Mouse (Mus musculus) midbrain, postnatal 0 days (tissue): Measurements from ENCODE around the gene Gna12. TPM values are rescaled to one million over a fixed set of nuclear protein-coding genes. Genes with fewer than 3 reads are reported as not detected.
A peak's percentile ranks its signal among the peaks of the same experiment; 100 is the strongest.

Source experiments
- ATAC-seq: fragments of 200-750 bp; cut with Nextera tagmentation; 2 replicates; pipeline ENCODE4 v1.8.0; 2017; ENCODE audit warnings: moderate number of reproducible peaks, mild to moderate bottlenecking, moderate TSS enrichment, moderate library complexity; ENCODE audit not compliant: low FRiP score
- DNase-seq: peaks from one replicate; pipeline ENCODE4 v3.0.0-alpha.2; 2015; ENCODE audit warnings: low spot score
- H3K27ac ChIP-seq: fragments of 300-500 bp; sonication (generic); 2 replicates; pipeline ENCODE4 v1.5.1; 2014; ENCODE audit warnings: low read depth, mild to moderate bottlenecking, low read length, mixed read lengths
- H3K27me3 ChIP-seq: fragments of 300-500 bp; sonication (generic); 2 replicates; pipeline ENCODE4 v1.6.1; 2014; ENCODE audit warnings: low read length, control low read depth, mixed read lengths; ENCODE audit not compliant: insufficient read depth
- H3K36me3 ChIP-seq: fragments of 300-500 bp; sonication (generic); 2 replicates; pipeline ENCODE4 v1.6.1; 2014; ENCODE audit warnings: low read length, control low read depth, mixed read lengths; ENCODE audit not compliant: insufficient read depth
- H3K4me1 ChIP-seq: fragments of 300-500 bp; sonication (generic); 2 replicates; pipeline ENCODE4 v1.6.1; 2014; ENCODE audit warnings: mild to moderate bottlenecking, control low read depth, antibody characterized with exemption, low read length, mixed read lengths; ENCODE audit not compliant: insufficient read depth
- H3K4me2 ChIP-seq: fragments of 300-500 bp; sonication (generic); 2 replicates; pipeline ENCODE4 v1.6.1; 2014; ENCODE audit warnings: low read depth, mild to moderate bottlenecking, low read length, mixed read lengths; ENCODE audit not compliant: poor library complexity, severe bottlenecking
- H3K4me3 ChIP-seq: fragments of 300-500 bp; sonication (generic); 2 replicates; pipeline ENCODE4 v1.5.1; 2014; ENCODE audit warnings: low read depth, mild to moderate bottlenecking, low read length, moderate library complexity
- H3K9ac ChIP-seq: fragments of 300-500 bp; sonication (generic); replicated peaks from 2 replicates; pipeline ENCODE4 v1.6.1; 2014; ENCODE audit warnings: mild to moderate bottlenecking, low read length, moderate library complexity, mixed read lengths; ENCODE audit not compliant: poor library complexity, severe bottlenecking
- H3K9me3 ChIP-seq: fragments of 300-500 bp; sonication (generic); 2 replicates; pipeline ENCODE4 v1.6.1; 2016; ENCODE audit warnings: low read length, control low read depth
- CTCF ChIP-seq: IDR thresholded peaks from 2 replicates; pipeline ENCODE4 v1.5.1; 2016; ENCODE audit warnings: antibody characterized with exemption, mild to moderate bottlenecking
- WGBS: fragments of 180-500 bp; shearing (Covaris S2); extraction: QIAGEN DNeasy Blood & Tissue Kit; methylation state at CpG from one replicate; pipeline ENCODE4 v1.1.7; 2014; 5-methylcytosine and 5-hydroxymethylcytosine counted together
- polyA plus RNA-seq: library from polyadenylated mRNA; unstranded; fragments of >200 nt; fragmentation: Nextera tagmentation; extraction: Ambion mirVana; gene quantifications from 2 replicates; pipeline ENCODE4 v1.2.1, GENCODE M21; 2015
- total RNA-seq: library from RNA; depleted of rRNA; stranded (reverse); fragments of >200 nt; gene quantifications from 2 replicates; pipeline ENCODE4 v1.2.3, GENCODE M21; 2014

The Gna12 gene
- total and polyA plus RNA-seq, 2 experiments from 2014 or later, result 28.0 to 152 TPM

DNA sequence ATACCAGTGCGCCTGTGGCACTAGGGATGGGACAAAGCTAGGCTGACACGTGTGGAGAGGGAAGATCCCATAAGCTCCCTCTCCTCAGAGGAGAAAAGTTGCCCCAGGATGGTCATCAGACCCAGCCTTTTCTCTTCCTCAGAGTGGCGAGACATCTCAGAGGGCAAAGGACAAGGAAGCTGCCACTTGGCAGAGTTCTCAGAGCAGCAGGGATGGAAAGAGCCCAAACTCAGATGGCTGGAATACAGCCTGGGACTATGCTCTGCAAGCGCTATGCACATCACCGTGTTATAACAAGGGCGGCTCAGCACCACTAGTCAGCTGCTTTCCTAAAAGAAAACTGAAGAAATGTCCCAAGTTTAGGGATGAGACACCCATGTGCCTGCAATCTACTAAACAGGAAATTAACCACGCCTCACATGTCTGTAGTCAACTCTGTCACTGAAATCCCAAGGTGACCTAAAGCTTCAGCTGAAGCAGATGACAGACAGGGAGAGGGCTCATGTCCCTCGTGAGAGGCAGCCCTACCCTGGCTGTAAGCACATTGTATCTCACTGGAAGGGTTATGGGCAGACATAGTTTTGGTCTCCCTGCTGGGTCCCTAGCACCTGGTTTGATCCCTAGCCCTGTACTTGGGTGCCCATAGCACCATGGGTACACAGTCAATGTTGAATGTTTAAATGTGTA lies 48.2 kb downstream of the Gna12 start:
- Histone ChIP-seq H3K27me3 (no peaks in the 10 kb centered on the region), H3K9me3 (no peaks in the 10 kb centered on the region), H3K9ac (no peak overlapping the region), H3K27ac (no peak overlapping the region), H3K4me3 (no peak overlapping the region), H3K36me3 (peaks cover 44% of the 10 kb centered on the region), H3K4me1 (no peaks in the 10 kb centered on the region), H3K4me2 (no peak overlapping the region)
- TF ChIP-seq CTCF, result no peak
- WGBS, result 89% methylated on average over 8 of the region's 8 CpGs
- ATAC-seq (no peak), DNase-seq (no peak)

- DNase-seq, result no peak
- Histone ChIP-seq H3K9ac (no peak overlapping the region), H3K4me1 (no peaks in the 10 kb centered on the region), H3K4me2 (no peak overlapping the region), H3K4me3 (no peak overlapping the region), H3K27me3 (no peaks in the 10 kb centered on the region), H3K27ac (no peak overlapping the region), H3K36me3 (peaks cover 44% of the 10 kb centered on the region), H3K9me3 (no peaks in the 10 kb centered on the region)
- WGBS, result 93% methylated on average over 5 of the region's 5 CpGs
- ATAC-seq, result no peak
- TF ChIP-seq CTCF, result no peak
Observed at GRCm38 (mm10) chr5:140781122-140781521, 49.1 kb downstream of the Gna12 start.

DNA sequence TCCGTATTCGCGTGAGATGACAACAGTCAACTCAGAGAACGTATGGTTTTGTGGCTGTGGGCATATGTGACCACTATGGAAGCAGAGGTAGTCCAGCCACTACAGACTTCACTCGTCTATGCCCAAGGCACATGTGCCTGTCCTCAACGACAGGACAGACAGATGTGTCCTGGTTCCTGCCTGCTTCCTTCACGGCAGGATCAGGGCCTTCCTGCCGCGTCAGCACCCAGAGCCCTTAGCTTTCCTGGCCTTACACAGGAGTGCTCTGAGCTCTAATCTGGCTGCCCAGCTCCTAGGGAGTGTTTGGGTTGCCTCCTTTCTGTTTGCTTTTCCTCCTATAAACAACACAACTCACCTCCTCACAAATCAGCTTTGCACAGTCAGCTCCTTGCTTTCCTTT lies 53.3 kb downstream of the Gna12 start:
- WGBS, result 83% methylated on average over 9 of the region's 9 CpGs
- DNase-seq (no peak), ATAC-seq (no peak)
- H3K4me3 ChIP-seq, result no peak overlapping the region
- H3K4me2 ChIP-seq, result no peak overlapping the region
- H3K27ac ChIP-seq, result no peak overlapping the region
- H3K27me3 ChIP-seq, result no peaks in the 10 kb centered on the region
- no peaks in the 10 kb centered on the region for H3K9me3 ChIP-seq
- H3K36me3 ChIP-seq, result peaks cover 28% of the 10 kb centered on the region
- 0 out of 2 replicates have a peak, but pooled peaks cover under 1% of the 10 kb centered on the region for H3K4me1 ChIP-seq
- H3K9ac ChIP-seq, result no peak overlapping the region
- no peak for TF ChIP-seq CTCF

GRCm38 (mm10) chr5:140775111-140775510 lies 55.1 kb downstream of the Gna12 start:
- Histone ChIP-seq H3K4me3 (no peak overlapping the region), H3K4me1 (0 out of 2 replicates have a peak, but pooled peaks cover 3% of the 10 kb centered on the region), H3K9me3 (no peaks in the 10 kb centered on the region), H3K27me3 (no peaks in the 10 kb centered on the region), H3K27ac (no peak overlapping the region), H3K9ac (no peak overlapping the region), H3K36me3 (peaks cover 15% of the 10 kb centered on the region), H3K4me2 (no peak overlapping the region)
- 98% methylated on average over 4 of the region's 4 CpGs for WGBS
- ATAC-seq (no peak), DNase-seq (no peak)
- no peak for TF ChIP-seq CTCF

- DNase-seq (no peak), ATAC-seq (no peak)
- Histone ChIP-seq H3K9me3 (no peaks in the 10 kb centered on the region), H3K4me1 (peaks cover 11% of the 10 kb centered on the region; the same call in 1 of the 2 replicates), H3K9ac (no peak overlapping the region), H3K27ac (peak overlapping the region; percentile 62; the same call in 1 of the 2 replicates), H3K27me3 (no peaks in the 10 kb centered on the region), H3K4me3 (no peak overlapping the region), H3K4me2 (no peak overlapping the region), H3K36me3 (peaks cover 5% of the 10 kb centered on the region; the same call in 1 of the 2 replicates)
- WGBS, result 67% methylated on average over 7 of the region's 7 CpGs
- no peak for TF ChIP-seq CTCF
Observed at GRCm38 (mm10) chr5:140772158-140772557, 58.1 kb downstream of the Gna12 start.

DNA sequence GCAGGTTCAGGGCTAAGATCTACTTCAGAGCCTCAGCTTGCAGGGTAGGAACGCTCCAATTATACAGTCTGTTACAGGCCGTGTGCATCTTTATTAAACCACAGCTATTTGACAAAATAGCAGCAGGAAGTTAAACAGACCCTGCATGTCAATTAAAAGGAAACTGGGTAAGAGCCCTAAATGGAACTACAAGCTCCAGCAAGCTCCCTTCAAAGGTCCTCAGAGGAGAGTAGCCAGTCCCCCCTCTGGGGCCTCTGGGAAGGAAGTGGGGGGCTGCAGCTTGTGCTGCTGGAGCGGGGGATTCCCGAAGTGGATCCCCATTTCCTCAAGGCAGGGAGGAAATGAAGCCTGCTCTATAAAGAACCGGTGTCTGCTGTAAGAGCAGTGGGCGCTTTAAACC lies 58.6 kb downstream of the Gna12 start:
- peaks cover 11% of the 10 kb centered on the region; the same call in 1 of the 2 replicates for H3K4me1 ChIP-seq
- H3K4me2 ChIP-seq, result no peak overlapping the region
- H3K9ac ChIP-seq, result no peak overlapping the region
- no peaks in the 10 kb centered on the region for H3K9me3 ChIP-seq
- 38% methylated on average over 6 of the region's 6 CpGs for WGBS
- H3K36me3 ChIP-seq, result peaks cover 5% of the 10 kb centered on the region; the same call in 1 of the 2 replicates
- H3K27ac ChIP-seq, result peak overlapping the region; percentile 62
- no peak for ATAC-seq
- H3K27me3 ChIP-seq, result no peaks in the 10 kb centered on the region
- no peak overlapping the region for H3K4me3 ChIP-seq
- TF ChIP-seq CTCF, result no peak
- peak; percentile 12 for DNase-seq
